Mouse (Mus musculus): Measurements from ENCODE around the gene Itpr2. TPM values are rescaled to one million over a fixed set of nuclear protein-coding genes. Genes with fewer than 3 reads are reported as not detected.

The Itpr2 gene
- polyA plus RNA-seq, 1 experiment from 2014 or later: 33.6 TPM

DNA sequence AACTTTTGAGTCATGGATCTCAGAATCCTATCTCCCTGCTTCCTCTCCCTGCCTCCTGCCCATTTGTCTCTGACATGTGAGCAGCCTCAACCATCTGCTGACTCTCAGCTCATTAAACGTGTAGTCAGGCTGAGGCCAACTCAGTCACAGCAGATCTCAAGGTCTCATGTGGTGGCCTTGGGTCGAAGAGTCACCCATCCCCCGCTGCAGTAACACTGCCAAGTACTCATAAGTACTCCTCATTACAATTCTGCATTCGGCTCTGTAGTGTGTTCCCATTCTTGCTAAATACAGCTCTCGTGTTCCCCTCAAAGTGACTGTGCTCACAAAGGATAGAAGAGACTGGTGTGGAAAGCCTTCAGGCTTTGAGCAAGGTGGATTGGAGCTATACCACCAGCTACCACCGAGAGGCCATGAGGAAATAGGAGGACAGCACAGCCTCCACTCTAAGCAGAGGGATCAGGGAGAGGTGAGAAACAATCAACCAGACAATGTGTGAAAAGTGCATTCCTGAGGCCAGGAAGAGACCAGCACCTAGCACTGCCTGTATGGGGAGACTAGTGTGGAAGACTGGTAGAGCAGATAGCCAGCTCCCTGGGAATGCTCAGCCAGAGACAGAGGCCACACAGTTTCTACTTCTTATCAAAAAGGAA lies 170.9 kb downstream of the Itpr2 start:
- no peak overlapping the region for H3K27ac ChIP-seq (ENCODE audit: low read depth, low read length)
- no peaks in the 10 kb centered on the region for H3K9me3 ChIP-seq (replicated peaks; ENCODE audit: control insufficient read depth, low read length)
- no peaks in the 10 kb centered on the region; the same call in 1 of the 2 replicates for H3K36me3 ChIP-seq (ENCODE audit: control insufficient read depth, insufficient read depth, low read length)
- 54% methylated on average over 6 of the region's 6 CpGs for WGBS (ENCODE audit: insufficient replicate concordance)
- H3K4me3 ChIP-seq (ENCODE audit: low read depth, low read length): no peak overlapping the region
- H3K27me3 ChIP-seq (ENCODE audit: control insufficient read depth, insufficient read depth, low read length): no peaks in the 10 kb centered on the region
- H3K9ac ChIP-seq (ENCODE audit: low read depth, low read length): no peak overlapping the region
- H3K4me1 ChIP-seq (ENCODE audit: control insufficient read depth, insufficient read depth, low read length): peaks cover 4% of the 10 kb centered on the region; the same call in 1 of the 2 replicates
- no peak overlapping the region for H3K4me2 ChIP-seq
- ATAC-seq (replicated peaks; ENCODE audit: insufficient number of reproducible peaks, low FRiP score, low TSS enrichment): 0 out of 2 replicates have a peak, but pooled peaks have one; percentile 46

DNA sequence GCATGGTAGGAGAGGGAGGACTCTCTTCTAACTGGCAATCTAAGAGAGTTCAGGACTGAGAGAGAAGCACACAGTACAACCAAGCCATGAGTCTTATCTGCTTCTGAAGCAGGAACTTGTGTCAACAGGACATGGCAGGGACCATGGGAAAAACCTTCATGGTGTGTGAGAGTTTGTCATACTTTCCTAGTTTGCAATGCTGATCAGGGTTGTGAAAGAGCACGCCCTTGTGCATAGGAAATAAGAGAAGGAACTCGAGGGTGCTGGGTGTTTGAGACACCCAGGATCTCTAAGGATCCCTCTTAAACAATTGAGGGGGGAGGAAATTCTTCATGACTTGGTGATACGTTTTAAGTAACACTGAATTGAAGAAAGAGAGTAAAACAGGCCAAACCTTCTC lies 172.9 kb downstream of the Itpr2 start:
- H3K9me3 ChIP-seq (replicated peaks; ENCODE audit: control insufficient read depth, low read length): no peaks in the 10 kb centered on the region
- H3K27me3 ChIP-seq (ENCODE audit: control insufficient read depth, insufficient read depth, low read length): no peaks in the 10 kb centered on the region
- H3K9ac ChIP-seq (ENCODE audit: low read depth, low read length): no peak overlapping the region
- H3K4me2 ChIP-seq: no peak overlapping the region
- no peaks in the 10 kb centered on the region; the same call in 1 of the 2 replicates for H3K36me3 ChIP-seq (ENCODE audit: control insufficient read depth, insufficient read depth, low read length)
- no peak overlapping the region for H3K27ac ChIP-seq (ENCODE audit: low read depth, low read length)
- H3K4me1 ChIP-seq (ENCODE audit: control insufficient read depth, insufficient read depth, low read length): peaks cover 4% of the 10 kb centered on the region; the same call in 1 of the 2 replicates
- ATAC-seq (replicated peaks; ENCODE audit: insufficient number of reproducible peaks, low FRiP score, low TSS enrichment): no peak
- WGBS (ENCODE audit: insufficient replicate concordance): 81% methylated on average over 3 of the region's 3 CpGs
- H3K4me3 ChIP-seq (ENCODE audit: low read depth, low read length): no peak overlapping the region

DNA sequence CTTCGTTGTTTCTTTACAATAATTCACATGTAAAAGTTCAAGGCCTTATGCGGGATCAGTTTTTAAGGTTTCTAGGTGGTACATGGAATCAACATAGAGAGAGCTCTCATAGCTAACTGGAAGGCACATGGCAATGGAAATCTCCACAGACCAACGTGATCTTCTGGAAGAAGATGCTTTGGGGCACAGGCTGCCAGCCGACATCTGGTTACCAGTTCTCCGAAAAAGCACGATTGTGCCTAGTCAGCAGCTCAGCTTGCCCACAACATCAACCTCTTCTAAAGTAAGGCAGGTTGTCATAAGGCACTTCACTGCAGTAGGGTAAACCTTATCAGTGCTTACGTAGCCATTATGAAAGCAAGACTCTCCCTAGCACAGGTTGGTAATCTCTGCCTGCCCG lies 175.4 kb downstream of the Itpr2 start:
- H3K27me3 ChIP-seq (ENCODE audit: control insufficient read depth, insufficient read depth, low read length): no peaks in the 10 kb centered on the region
- H3K4me3 ChIP-seq (ENCODE audit: low read depth, low read length): no peak overlapping the region
- no peaks in the 10 kb centered on the region; the same call in 1 of the 2 replicates for H3K36me3 ChIP-seq (ENCODE audit: control insufficient read depth, insufficient read depth, low read length)
- no peak overlapping the region for H3K9ac ChIP-seq (ENCODE audit: low read depth, low read length)
- no peak overlapping the region for H3K4me2 ChIP-seq
- WGBS (ENCODE audit: insufficient replicate concordance): 88% methylated on average over 8 of the region's 8 CpGs
- no peaks in the 10 kb centered on the region for H3K9me3 ChIP-seq (replicated peaks; ENCODE audit: control insufficient read depth, low read length)
- no peak for ATAC-seq (replicated peaks; ENCODE audit: insufficient number of reproducible peaks, low FRiP score, low TSS enrichment)
- no peak overlapping the region for H3K27ac ChIP-seq (ENCODE audit: low read depth, low read length)
- H3K4me1 ChIP-seq (ENCODE audit: control insufficient read depth, insufficient read depth, low read length): peaks cover 15% of the 10 kb centered on the region

DNA sequence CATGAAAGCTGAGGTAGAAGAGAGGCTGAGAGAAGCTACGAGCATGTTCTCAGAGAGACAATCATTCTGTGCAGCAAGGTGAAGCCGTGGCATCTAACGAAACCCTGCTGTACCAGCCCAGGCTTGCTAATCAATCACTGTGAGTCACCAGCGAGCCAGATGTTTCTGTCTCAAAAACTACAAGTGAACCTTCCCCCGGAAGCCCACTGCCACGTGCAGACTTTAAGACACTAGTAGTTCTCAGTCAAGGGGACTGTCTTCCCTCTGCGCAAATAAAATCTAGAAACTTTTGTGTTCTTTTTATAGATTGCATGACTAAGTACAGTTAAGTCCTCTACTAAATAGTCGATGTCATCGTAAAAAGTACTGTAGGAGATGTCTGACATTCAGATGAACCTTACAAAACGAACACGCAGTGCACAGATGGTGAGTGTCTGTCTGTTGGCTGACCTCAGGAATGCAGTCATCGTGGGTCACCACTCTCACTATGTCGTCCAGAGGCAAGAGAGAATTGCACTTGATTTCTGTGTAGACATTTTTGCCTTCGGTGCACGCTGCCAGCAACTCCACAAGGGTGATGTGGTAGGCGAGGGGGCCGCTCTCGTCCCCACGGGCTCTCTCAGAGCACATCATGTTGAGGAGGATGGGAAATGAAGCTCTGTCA lies 177.3 kb downstream of the Itpr2 start:
- Histone ChIP-seq H3K4me1 (ENCODE audit: control insufficient read depth, insufficient read depth, low read length) (peaks cover 12% of the 10 kb centered on the region), H3K36me3 (ENCODE audit: control insufficient read depth, insufficient read depth, low read length) (no peaks in the 10 kb centered on the region; the same call in none of the 2 replicates), H3K4me3 (ENCODE audit: low read depth, low read length) (no peak overlapping the region), H3K9ac (ENCODE audit: low read depth, low read length) (no peak overlapping the region), H3K27ac (ENCODE audit: low read depth, low read length) (no peak overlapping the region), H3K4me2 (no peak overlapping the region), H3K27me3 (ENCODE audit: control insufficient read depth, insufficient read depth, low read length) (no peaks in the 10 kb centered on the region), H3K9me3 (replicated peaks; ENCODE audit: control insufficient read depth, low read length) (no peaks in the 10 kb centered on the region)
- whole genome bisulfite sequencing (ENCODE audit: insufficient replicate concordance): 66% methylated on average over 19 of the region's 19 CpGs
- no peak for ATAC-seq (replicated peaks; ENCODE audit: insufficient number of reproducible peaks, low FRiP score, low TSS enrichment)

DNA sequence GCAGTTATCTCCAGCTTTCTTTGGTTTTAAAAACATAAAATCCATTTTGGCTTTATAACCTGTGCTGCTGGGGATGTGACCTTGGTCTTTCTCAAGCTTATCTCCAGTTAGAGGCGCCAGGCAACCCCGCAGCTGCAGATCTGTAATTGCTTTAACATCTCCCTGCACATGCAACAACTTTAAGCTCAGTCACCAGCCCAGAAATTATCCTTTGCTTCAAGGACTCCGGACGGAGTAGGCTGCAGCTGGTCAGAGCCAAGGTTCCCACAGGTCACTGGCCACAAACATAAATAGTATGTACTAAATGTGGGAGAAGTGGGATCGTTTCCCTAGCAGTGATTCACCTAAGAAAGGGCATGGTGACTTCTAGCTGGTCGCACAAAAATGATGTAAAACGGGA lies 179.5 kb downstream of the Itpr2 start:
- no peaks in the 10 kb centered on the region for H3K27me3 ChIP-seq (ENCODE audit: control insufficient read depth, insufficient read depth, low read length)
- H3K9ac ChIP-seq (ENCODE audit: low read depth, low read length): no peak overlapping the region
- no peak overlapping the region for H3K27ac ChIP-seq (ENCODE audit: low read depth, low read length)
- H3K4me2 ChIP-seq: no peak overlapping the region
- no peak for ATAC-seq (replicated peaks; ENCODE audit: insufficient number of reproducible peaks, low FRiP score, low TSS enrichment)
- H3K4me1 ChIP-seq (ENCODE audit: control insufficient read depth, insufficient read depth, low read length): peaks cover 12% of the 10 kb centered on the region
- H3K4me3 ChIP-seq (ENCODE audit: low read depth, low read length): no peak overlapping the region
- no peaks in the 10 kb centered on the region for H3K9me3 ChIP-seq (replicated peaks; ENCODE audit: control insufficient read depth, low read length)
- H3K36me3 ChIP-seq (ENCODE audit: control insufficient read depth, insufficient read depth, low read length): no peaks in the 10 kb centered on the region; the same call in none of the 2 replicates
- 53% methylated on average over 7 of the region's 7 CpGs for WGBS (ENCODE audit: insufficient replicate concordance)

DNA sequence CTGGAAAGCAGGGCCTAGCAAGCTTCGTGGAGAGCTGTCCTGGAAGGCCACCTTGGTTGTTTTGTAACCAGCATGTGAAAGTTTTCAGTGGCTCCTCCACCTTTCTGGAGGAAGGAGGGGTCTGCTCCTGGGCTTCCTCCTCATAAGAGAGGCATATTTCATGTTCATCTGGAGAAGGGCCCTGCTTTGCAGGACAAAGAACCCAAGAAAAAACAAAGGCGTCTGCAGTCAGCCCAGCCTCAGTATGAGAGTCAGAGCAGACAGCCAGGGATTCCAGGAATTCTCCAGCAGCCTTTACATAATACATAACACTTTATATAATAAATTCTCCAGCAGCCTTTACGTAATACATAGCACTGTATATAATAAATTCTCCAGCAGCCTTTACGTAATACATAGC lies 180.1 kb downstream of the Itpr2 start:
- Histone ChIP-seq H3K27ac (ENCODE audit: low read depth, low read length) (peak overlapping the region; percentile 64), H3K4me1 (ENCODE audit: control insufficient read depth, insufficient read depth, low read length) (peaks cover 12% of the 10 kb centered on the region), H3K27me3 (ENCODE audit: control insufficient read depth, insufficient read depth, low read length) (no peaks in the 10 kb centered on the region), H3K4me3 (ENCODE audit: low read depth, low read length) (no peak overlapping the region), H3K9ac (ENCODE audit: low read depth, low read length) (no peak overlapping the region), H3K9me3 (replicated peaks; ENCODE audit: control insufficient read depth, low read length) (no peaks in the 10 kb centered on the region), H3K4me2 (no peak overlapping the region), H3K36me3 (ENCODE audit: control insufficient read depth, insufficient read depth, low read length) (no peaks in the 10 kb centered on the region; the same call in none of the 2 replicates)
- no peak for ATAC-seq (replicated peaks; ENCODE audit: insufficient number of reproducible peaks, low FRiP score, low TSS enrichment)
- WGBS (ENCODE audit: insufficient replicate concordance): 53% methylated on average over 4 of the region's 4 CpGs

DNA sequence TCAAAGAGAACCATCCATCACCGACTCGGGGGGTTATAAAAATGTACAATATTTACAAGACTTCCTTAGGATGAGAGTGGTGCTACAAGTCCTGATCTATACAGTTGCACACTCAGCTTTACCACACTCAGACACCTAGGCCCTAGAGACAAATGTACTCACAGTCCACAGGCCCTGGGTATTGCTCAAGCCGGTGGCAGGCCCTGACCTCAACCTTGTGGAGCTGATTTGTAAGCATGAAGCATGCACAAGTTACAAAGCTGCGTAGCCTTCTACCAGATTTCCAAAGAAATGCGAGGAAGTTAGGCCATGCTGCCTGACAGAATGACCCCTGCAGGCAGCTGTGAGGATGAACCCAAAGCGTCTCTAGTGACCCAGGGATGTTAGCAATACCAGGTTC lies 185.6 kb downstream of the Itpr2 start:
- H3K27me3 ChIP-seq (ENCODE audit: control insufficient read depth, insufficient read depth, low read length): no peaks in the 10 kb centered on the region
- 83% methylated on average over 6 of the region's 6 CpGs for WGBS (ENCODE audit: insufficient replicate concordance)
- H3K4me1 ChIP-seq (ENCODE audit: control insufficient read depth, insufficient read depth, low read length): no peaks in the 10 kb centered on the region
- no peak overlapping the region for H3K4me3 ChIP-seq (ENCODE audit: low read depth, low read length)
- no peak overlapping the region for H3K4me2 ChIP-seq
- ATAC-seq (replicated peaks; ENCODE audit: insufficient number of reproducible peaks, low FRiP score, low TSS enrichment): no peak
- peaks cover 4% of the 10 kb centered on the region for H3K36me3 ChIP-seq (ENCODE audit: control insufficient read depth, insufficient read depth, low read length)
- H3K27ac ChIP-seq (ENCODE audit: low read depth, low read length): no peak overlapping the region
- no peak overlapping the region for H3K9ac ChIP-seq (ENCODE audit: low read depth, low read length)
- no peaks in the 10 kb centered on the region for H3K9me3 ChIP-seq (replicated peaks; ENCODE audit: control insufficient read depth, low read length)

DNA sequence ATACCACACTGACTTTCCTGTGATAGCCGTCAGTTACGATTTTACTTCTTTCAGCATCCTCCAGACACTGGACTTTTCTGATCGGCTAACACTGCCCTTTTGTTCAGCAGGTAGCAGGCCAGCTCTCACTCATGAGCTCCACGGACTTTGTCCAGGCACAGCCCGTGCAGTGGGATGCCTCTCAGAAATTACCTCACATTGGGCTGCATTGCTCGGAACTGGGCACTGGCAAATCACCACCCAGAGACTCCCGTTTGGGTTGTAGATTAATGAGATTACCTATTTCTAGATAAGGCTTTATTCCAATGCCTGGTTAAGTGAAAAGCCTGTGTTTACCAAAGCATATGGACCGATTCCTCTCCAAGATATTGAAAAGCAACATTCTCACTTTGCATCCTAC lies 186.9 kb downstream of the Itpr2 start:
- peaks cover 4% of the 10 kb centered on the region for H3K36me3 ChIP-seq (ENCODE audit: control insufficient read depth, insufficient read depth, low read length)
- 89% methylated on average over 8 of the region's 8 CpGs for WGBS (ENCODE audit: insufficient replicate concordance)

More for the DNA sequence above, 186.9 kb downstream of the Itpr2 start:
- no peak overlapping the region for H3K27ac ChIP-seq (ENCODE audit: low read depth, low read length)
- H3K4me2 ChIP-seq: no peak overlapping the region
- no peak overlapping the region for H3K4me3 ChIP-seq (ENCODE audit: low read depth, low read length)
- H3K4me1 ChIP-seq (ENCODE audit: control insufficient read depth, insufficient read depth, low read length): no peaks in the 10 kb centered on the region
- H3K9ac ChIP-seq (ENCODE audit: low read depth, low read length): no peak overlapping the region
- no peaks in the 10 kb centered on the region for H3K27me3 ChIP-seq (ENCODE audit: control insufficient read depth, insufficient read depth, low read length)
- no peak for ATAC-seq (replicated peaks; ENCODE audit: insufficient number of reproducible peaks, low FRiP score, low TSS enrichment)
- no peaks in the 10 kb centered on the region for H3K9me3 ChIP-seq (replicated peaks; ENCODE audit: control insufficient read depth, low read length)

Data from heart, embryonic 11.5 days (tissue).